Mouse (Mus musculus) activated CD4-positive, CD25-positive, alpha-beta regulatory T cell, adult 4 months (primary cell): Measurements from ENCODE around the gene Saysd1. TPM values are rescaled to one million over a fixed set of nuclear protein-coding genes. Genes with fewer than 3 reads are reported as not detected.
"Not testable (repeated sequence)": the region's sequence is repeated elsewhere in the genome, so short reads cannot be mapped to it uniquely, and the experiment has no call there.

Experiments used
- ATAC-seq: one replicate; pipeline ENCODE4 v1.8.0; 2017
- polyA plus RNA-seq, 2 experiments: library from polyadenylated mRNA; unstranded; fragments of 100-300 nt; shearing (Covaris generic); gene quantifications; one replicate each; pipeline ENCODE4 v1.2.1; 2017

Saysd1 gene
- polyA plus RNA-seq, 2 experiments from 2014 or later, result 23.7 to 37.7 TPM

GRCm38 (mm10) chr14:20032738-20033116 lies 105.6 kb downstream of the Saysd1 start:
- no peak for ATAC-seq

- no peak for ATAC-seq
These were observed 106.2 kb downstream of the Saysd1 start for GRCm38 (mm10) chr14:20032016-20032737.

- ATAC-seq, result no peak
These were observed 108.7 kb downstream of the Saysd1 start for GRCm38 (mm10) chr14:20029606-20030005.

GRCm38 (mm10) chr14:20027475-20027874 lies 110.9 kb downstream of the Saysd1 start:
- not testable (repeated sequence) for ATAC-seq

Other genes with a start within 250 kb of the Saysd1 start
- gene Gng2, start 160.9 kb downstream of the Saysd1 start, polyA plus RNA-seq, result 10 to 100 TPM; 66.2 to 77.1 TPM
- gene Kcnk5, start 43.3 kb upstream of the Saysd1 start, polyA plus RNA-seq, result 1 to 10 TPM; 3.6 to 4.4 TPM
- not detected for gene Kcnk16, start 130.7 kb upstream of the Saysd1 start, polyA plus RNA-seq
- gene Nudt13, start 156.2 kb upstream of the Saysd1 start, polyA plus RNA-seq, result 10 to 100 TPM; 16.2 to 17.6 TPM
- gene Ecd, start 209.6 kb upstream of the Saysd1 start, polyA plus RNA-seq, result 10 to 100 TPM; 59.5 to 69.5 TPM
- 10 to 100 TPM; 38.4 to 66.1 TPM for gene Fam149b, start 209.6 kb upstream of the Saysd1 start, polyA plus RNA-seq